Mouse (Mus musculus) C2C12 (cell line): Measurements from ENCODE around the gene Rab13.
"Not testable (repeated sequence)": the region's sequence is repeated elsewhere in the genome, so short reads cannot be mapped to it uniquely, and the experiment has no call there.

Experiments
- CEBPB ChIP-seq: IDR thresholded peaks from one replicate; pipeline ENCODE4 v1.6.1; 2011; ENCODE audit warnings: low read depth, mild to moderate bottlenecking, control low read depth, moderate library complexity
- CTCF ChIP-seq: IDR thresholded peaks from one replicate; pipeline ENCODE4 v1.5.1; 2011; ENCODE audit not compliant: control insufficient read depth, insufficient read depth, insufficient read length
- MAX ChIP-seq: IDR thresholded peaks from one replicate; pipeline ENCODE4 v1.6.1; 2011; ENCODE audit warnings: mild to moderate bottlenecking, control low read depth

DNA sequence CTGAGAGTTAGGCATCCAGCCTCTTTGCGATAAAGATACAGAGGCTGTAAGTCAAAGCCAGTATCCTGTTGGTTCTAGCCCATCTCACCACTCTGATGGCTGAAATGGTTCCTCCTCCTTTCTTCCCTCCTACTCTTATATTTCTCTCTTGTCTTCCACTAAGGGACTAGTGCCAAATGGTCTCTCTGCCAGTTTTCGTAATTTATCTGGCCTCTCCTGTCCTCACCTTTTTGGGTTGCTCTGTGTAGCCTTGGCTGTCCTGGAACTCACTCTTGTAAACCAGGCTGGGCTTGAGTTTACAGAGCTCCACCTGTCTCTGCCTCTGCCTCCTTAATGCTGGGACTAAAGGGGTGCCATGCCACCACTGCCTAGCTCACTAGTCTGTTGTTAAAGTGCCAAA lies 39.2 kb downstream of the Rab13 start:
- TF ChIP-seq CEBPB, CTCF, MAX: not testable (repeated sequence)
